Mouse (Mus musculus) CD4-positive, CD25-positive, alpha-beta regulatory T cell (primary cell): Measurements from ENCODE around the gene Mup6. TPM values are rescaled to one million over a fixed set of nuclear protein-coding genes. Genes with fewer than 3 reads are reported as not detected.

Experiments used
- polyA plus RNA-seq: library from polyadenylated mRNA; unstranded; fragments of 100-300 nt; shearing (Covaris generic); gene quantifications from one replicate; pipeline ENCODE4 v1.2.1, GENCODE M21; 2017

Mup6 gene
- not detected for polyA plus RNA-seq

GRCm38 (mm10) chr4:59963405-59964344 is at the start of gene Mup6:
Gene Mup6 (plus strand): TSS chr4:59964294.

DNA sequence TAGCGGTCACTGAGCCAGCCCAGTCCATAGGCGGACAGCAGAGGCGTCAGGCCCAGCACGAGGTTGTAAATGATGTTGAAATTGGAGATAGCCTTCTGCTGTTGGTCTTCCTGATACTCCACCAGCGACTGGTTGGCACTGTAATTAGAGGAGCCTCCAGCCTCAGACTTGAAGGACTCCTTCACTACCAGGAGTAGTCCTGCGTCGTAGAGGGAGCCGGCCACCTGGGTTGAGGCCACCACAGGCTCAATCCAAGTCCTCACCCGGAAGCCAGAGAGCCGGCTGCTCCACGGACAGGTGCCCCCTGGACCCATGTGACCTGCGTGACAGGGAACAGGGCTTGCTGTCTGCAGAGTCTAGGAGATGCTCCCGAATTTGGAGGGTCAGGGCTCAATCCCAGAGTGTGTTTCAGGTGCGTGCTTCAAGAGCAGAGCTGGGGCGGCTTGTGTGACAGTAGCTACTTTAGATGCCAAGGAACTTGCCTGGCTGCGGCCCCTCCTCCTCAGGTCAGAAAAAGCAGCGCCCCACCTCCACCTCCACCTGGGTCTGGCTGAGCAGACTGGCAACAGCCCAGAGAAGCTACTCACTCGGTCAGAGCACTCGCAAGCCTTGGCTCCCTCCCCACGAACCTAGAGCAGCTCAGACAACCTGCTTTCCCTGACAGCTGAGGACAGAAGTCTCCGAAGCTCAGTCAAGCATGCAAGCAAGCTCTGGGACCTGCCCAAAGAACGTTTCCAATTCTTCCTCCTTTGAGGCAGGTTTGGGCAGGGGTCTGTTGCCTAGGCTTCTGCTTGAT is 49.3 kb upstream of the Mup6 start, which contains the start of gene Slc46a2:
Gene Slc46a2, minus strand, starts transcription at position 449 of the 796 bp plus-strand sequence.

GRCm38 (mm10) chr4:59960610-59961009 is 3.5 kb upstream of the Mup6 start, which contains the start of gene Mup4:
Gene Mup4 (minus strand): TSS chr4:59960710.

Other genes starting within 250 kb of the Mup6 start
- 60.9 TPM for gene Inip, start 162.7 kb upstream of the Mup6 start, polyA plus RNA-seq
- 9.9 TPM for gene Snx30, start 158.5 kb upstream of the Mup6 start, polyA plus RNA-seq
- gene Slc46a2, start 49.2 kb upstream of the Mup6 start, polyA plus RNA-seq = 0.06 TPM
- gene Mup4, start 3.6 kb upstream of the Mup6 start, polyA plus RNA-seq = not detected
- gene Mup7, start 106.2 kb downstream of the Mup6 start, polyA plus RNA-seq = not detected
- not detected for gene Mup2, start 190.0 kb downstream of the Mup6 start, polyA plus RNA-seq